Mouse (Mus musculus): ENCODE measurements around the gene Gm29427.
A peak's percentile ranks its signal among the peaks of the same experiment; 100 is the strongest.

Gene Gm29427

DNA sequence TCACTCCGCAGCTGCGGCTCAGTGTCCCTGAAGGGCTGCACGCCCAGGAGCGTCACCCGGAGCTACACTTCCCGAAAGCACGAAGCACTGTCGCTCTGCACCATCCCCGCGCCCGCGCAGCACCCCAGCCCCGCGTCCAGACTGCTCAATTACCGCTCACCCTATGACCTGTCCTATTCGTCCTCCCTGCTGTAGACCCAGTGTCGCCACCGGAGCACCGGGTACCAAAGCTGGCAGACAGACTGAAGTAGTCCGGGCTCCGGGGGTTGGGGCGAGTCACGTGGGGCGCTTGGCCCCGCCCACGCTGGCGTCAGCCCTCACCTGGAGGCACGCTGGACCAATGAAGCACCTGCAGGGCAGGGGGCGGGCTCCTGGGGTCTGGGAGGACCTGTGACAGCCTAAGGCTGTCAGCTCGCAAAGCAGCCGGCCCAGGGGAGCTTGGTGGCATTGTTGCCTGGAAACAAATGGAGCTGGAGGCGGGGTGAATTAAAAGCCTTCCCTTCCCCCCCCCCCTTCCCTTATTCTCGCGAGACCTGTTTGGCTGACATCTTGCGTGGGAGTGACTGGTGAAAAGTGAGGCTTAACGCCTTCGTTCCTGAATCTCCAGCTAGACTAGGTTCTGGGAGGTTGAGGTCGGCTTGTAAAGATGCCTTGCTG, at the start of gene Gm29427:
Gene Gm29427, minus strand, starts transcription at position 239 of the 657 bp plus-strand sequence.
- peak; percentile 90 to 96 for DNase-seq (ENCODE audit: low spot score in 2 of 2)

DNA sequence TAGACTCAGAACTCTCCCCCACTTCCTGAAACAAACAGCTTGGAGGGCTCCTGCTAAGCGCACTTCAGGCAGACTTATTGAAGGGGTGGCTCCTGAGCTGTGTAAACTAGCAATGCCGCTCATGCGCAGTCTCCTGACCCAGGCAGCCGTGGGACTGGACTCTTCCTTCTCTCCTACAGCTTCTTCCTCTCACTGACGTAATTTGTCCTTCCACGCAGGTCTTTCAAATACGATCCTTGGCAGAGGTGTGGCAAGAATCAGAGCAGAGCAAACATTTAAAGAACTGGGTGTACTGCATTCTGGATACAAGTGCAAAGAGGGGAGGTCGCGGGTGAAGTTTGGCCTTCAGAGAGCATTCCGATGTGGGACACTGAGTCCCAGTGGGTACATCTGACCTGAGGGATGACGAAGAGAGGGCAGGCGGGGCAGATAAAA, 48.4 kb upstream of the Gm29427 start:
- no peak for DNase-seq (ENCODE audit: low spot score in 2 of 2)

DNA sequence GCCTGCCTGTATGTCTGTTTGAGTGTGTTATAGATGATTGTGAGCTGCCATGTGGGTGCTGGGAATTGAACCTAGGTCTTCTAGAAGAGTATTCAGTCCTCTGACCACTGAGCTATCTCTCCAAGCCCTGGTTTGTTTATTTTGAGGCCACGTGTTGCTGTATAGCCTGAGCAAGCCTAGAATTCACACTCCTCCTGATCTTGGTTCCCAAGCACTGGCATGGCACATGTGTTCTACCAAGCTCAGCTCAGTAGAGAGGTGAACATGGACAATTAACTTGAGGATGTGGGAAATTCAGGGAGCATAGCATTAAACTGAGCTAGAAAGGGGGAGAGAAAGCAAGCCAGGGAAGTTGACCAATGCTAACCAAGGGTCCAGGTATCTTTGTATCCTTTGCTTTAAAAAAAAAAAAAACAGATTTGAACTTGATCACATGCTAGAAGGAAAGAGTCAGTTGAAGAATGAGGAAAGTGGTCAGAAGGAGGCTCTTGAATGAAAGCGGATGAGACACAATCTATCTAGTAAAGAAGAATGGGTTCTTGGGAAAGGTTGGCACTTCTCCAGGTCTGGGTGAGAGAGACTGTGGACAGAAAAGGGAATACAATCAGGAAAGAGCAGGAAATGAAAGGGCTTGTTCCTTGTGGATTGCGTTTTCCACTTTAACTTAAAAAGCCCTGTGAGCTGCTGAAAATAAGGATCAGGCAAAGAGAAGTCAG, 46.6 kb upstream of the Gm29427 start:
- DNase-seq (ENCODE audit: low spot score in 2 of 2): no peak

DNA sequence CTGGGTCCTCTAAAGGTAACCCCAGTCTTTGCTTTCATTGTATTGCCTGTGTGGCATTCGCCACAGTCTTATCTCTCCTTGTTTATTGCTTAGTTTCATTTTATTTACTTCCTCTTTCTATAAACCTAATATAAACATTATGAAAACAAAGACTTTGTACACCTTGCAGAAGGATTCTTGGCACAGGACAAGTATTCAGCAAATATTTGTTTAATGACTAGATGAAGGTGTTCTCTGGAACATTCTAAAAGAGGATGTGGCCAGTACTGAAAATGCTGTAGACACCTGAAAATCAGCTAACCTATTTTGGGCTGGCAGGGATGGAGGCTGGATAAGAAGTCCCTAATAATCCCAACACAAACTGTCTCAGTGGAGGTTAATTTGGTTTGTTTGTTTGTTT, 46.0 kb upstream of the Gm29427 start:
- DNase-seq (ENCODE audit: low spot score in 2 of 2): no peak

DNA sequence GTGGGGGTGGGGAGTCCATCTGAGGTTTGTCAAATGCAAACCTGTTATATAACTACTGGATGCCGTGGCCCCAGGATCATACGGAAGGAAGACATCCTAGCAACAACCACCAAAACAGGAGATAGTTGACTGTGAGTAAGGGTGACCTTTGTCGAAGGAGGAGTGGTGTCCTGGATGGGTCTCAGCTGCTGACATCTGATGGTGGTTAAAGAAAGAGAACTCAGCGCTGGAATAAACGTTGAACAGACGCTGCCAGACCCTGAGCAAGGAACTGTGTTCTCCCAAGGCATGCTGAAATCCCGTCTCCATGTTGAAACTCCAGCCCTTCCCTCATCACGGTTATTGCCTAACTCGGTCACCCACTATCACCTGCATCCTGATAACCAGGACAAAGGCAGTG, 44.1 kb upstream of the Gm29427 start:
- DNase-seq (ENCODE audit: low spot score in 2 of 2): no peak

DNA sequence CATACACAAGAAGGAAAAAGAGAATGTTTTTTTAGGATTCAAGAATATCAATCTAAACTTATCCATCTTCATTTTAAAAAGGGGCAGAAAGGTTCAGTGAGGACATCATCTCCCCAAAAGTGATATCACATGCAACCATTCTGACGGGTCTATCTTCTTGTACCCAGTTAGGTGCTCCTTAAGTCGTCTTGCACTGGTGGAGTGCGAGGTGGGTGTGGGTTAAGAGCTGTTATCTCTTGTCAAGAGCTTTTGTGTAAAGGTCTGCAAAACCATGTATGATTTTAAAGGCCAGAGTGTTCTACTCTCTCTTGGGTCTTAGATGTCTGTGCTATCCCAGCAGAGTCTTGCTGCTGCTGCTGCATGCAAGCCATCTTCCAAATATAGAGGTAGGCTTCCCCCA, 31.2 kb upstream of the Gm29427 start:
- no peak for DNase-seq (ENCODE audit: low spot score in 2 of 2)

DNA sequence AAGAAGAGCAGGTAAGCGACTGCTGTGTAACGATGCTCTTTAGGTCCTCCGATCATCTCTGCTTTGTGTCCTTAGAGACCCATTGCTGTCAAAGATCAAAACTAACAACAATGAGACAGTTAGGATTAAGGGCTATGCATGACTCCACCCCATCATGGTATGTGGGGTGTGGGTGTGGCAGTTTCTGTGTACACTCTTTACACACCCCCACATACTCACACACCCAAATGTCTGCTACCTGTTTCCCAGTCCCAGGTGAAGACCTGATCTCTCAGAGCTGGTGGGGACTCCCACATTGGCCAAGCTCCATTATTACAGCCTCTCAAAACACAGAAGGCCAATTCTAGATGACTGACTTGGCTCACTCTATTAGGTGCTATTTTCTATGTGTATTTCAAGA, 30.0 kb upstream of the Gm29427 start:
- no peak for DNase-seq (ENCODE audit: low spot score in 2 of 2)

DNA sequence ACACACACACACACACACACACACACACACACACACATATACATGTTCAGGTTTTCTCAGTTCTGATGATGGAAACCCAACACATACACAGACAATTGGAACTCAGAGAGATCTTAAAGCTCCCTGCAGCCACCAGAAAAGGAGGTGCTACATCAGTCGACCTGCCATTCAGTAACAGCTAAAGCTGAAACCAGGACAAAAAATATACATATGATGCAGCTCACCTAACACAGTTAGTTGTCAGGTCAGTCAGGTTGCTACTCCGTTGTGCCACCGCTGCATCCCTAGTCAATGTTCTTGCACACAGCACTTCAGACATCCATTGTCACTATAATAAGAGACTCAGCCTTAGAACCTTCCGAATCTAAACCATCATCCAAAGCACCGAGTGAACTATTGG, 29.4 kb upstream of the Gm29427 start:
- DNase-seq (ENCODE audit: low spot score in 2 of 2): no peak

DNA sequence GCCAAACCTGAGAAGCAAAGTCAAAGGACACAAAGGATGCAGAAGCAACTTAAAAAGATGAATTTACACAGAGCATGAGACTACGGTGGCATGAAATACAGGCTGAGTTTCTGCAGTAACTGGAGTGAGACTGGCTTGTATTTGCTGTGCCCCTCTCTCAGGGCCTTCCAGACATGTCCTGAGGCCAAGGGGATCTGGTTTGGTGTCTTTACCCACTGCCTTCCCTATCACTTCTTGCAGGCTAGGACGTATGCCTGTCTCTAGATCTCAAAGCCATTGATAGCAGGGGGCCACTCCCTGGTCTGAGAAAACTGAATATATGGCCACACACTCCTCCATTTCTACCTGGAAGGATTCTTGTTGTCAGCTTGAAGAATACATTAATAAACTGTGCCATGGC, 28.6 kb upstream of the Gm29427 start:
- DNase-seq (ENCODE audit: low spot score in 2 of 2): no peak

DNA sequence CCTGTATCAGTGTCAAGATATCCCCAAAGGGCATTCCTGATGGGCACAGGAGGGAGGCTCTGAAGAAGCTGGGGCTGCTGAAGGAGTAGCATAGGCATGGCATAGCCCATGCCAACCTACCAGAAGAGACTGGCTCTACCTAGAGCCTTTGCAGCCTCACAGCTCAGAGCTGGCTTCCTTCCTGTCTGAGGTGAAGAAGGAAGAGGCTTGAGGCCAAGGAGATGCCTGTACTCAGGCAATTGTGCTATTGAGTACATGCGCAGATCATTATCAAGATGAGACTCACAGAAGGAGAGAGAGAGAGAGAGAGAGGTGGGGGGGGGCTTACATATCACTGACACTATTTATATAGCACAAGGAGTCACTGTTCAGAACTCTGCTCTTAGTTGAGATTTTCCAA, 28.2 kb upstream of the Gm29427 start:
- DNase-seq (ENCODE audit: low spot score in 2 of 2): no peak

DNA sequence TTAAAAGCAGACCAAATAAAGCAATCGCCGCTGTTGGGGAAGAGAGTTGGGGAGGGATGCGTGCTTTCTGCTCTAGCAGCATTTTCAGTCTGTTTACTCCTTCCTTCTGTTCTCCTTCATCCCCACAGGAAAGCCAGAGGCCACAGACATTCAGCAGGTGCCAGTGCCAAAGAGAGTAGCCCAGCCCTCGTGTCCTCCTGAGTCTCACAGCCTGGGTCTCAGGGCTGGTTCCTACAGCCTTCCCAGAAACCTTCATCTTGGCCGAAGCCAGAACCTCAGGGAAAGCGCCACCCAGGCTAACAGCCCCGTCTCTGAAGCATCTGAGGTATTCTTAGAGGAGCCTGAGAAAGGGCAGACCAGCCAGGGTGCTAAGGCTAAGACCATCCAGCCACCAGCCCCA, 26.6 kb upstream of the Gm29427 start:
- DNase-seq (ENCODE audit: low spot score in 2 of 2): no peak

DNA sequence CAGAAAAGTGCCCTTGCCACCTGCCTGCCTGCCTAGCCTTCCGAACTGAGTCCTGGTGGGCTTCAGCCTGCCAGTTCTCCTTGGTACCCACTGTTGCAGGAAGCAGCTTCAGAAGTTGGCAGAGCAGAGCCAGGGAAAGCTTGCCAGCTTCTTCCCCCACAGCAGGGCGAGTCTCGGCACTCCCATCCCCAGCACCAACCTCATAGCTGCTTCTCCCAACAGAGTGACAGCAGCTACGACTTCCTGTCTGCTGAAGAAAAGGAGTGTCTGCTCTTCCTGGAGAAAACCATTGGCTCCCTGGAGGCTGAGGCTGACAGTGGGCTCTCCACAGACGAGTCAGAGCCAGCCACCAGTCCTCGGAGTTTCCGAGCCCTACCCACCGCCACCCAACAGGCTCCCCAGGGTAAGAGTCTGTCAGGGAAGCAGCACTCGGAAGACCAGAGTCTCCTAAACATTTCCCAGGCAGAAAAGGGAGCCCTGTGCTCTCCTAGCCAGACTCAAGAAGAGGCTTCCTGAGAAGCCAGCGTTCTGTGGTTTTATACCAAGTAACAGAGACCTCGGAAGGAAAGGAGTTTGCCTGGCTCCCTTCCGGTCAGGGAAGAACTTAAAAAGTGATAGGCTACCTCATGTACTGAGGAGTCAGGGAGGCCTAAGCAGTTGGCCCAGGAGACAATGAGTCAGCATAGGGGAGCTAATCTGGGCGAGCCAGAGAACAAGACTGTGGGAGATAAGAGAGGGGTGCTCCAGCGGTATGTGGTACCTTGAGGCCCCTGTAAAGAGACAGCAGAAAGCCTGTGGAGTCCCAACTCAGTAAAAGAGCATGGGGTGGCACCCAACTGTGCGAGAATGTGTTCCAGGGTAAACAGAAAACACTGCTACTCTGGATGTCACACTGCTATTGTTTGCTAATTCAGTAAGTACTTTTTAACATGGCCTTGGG, 25.5 kb upstream of the Gm29427 start:
- DNase-seq (ENCODE audit: low spot score in 2 of 2): peak in 1 of 2 experiments; percentile 59

DNA sequence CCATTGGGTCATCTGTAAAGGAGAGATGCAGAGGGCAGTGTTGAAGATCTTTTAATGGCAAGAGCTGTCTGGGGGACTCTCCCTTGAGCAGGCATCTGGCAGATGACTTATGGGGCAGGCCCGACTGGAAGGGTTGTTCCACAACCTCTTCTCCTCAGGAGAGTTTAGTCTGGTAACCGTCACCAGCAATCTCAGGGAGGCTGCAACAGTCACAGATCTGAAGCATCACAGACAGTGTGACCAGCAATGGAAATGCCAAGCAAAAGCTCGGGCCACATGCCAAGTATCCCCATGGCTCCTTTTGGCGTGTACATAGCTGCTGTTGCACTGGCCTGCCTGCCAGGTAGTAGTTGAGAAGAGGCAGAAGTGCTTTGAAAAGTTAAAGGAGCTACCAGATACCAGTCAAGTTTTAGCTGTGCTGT, 24.6 kb upstream of the Gm29427 start:
- DNase-seq (ENCODE audit: low spot score in 2 of 2): no peak

DNA sequence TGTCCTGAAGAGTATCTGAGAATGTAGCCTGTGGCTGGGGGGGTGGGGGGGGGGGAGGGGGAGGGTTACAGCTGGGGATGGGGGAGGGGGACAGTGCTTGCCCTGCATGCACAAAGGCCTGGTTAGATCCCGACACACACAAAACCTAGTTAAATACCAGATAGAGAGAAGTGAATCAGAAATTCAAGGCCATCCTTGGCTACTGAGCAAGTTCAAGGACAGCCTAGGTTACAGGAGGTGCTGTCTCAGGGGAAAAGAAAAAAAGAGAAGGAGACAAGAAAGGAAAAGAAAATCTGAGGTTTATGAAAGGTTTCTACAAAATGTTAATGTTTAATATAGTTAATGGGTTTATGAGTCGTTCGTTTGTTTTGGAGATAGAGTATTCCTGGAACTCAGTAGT, 24.0 kb upstream of the Gm29427 start:
- no peak for DNase-seq (ENCODE audit: low spot score in 2 of 2)

DNA sequence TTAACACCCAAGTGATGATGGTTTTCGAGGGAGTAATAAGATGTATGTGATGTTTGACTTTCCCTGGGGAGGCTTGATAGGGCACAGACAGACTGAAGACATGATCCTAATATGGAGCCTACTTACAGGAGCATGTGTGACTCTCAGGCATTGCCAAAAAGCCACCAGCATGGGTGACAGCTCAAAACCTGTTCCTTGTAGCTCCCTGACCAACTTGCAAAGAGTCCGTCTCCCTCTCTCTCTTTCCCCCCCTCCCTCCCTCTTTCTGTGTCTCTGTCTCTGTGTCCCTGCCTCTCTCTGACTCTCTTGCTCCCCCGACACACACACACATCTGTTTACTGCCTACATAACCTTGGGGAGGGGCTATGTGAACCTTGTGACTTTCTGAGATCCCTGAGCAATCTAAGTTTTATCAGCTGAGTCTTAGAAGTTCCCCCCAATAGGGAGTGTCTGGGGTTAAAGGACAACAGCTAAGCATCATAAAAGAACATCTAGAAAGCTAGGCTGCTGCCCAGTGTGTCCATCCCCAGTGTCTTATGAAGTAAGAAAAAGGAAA, 23.0 kb upstream of the Gm29427 start:
- no peak for DNase-seq (ENCODE audit: low spot score in 2 of 2)

DNA sequence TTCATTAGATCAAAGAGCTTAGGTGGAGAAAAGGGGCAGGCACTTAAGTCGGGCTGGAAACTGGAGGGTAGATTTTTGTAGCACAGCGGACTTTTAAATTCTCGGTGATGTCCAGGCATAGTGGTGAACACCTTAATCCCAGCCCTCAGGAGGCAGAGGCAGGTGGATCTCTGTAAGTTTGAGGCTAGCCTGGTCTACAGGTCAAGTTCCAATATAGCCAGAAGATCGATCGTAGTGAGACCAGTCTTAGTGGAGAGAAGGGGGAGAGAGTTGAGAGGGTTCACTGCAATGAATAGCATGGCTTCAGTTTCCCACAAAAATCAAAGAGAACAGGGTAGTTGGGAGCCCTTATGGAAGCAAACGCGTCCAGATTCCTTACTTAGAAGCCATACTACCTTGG, 22.3 kb upstream of the Gm29427 start:
- no peak for DNase-seq (ENCODE audit: low spot score in 2 of 2)

DNA sequence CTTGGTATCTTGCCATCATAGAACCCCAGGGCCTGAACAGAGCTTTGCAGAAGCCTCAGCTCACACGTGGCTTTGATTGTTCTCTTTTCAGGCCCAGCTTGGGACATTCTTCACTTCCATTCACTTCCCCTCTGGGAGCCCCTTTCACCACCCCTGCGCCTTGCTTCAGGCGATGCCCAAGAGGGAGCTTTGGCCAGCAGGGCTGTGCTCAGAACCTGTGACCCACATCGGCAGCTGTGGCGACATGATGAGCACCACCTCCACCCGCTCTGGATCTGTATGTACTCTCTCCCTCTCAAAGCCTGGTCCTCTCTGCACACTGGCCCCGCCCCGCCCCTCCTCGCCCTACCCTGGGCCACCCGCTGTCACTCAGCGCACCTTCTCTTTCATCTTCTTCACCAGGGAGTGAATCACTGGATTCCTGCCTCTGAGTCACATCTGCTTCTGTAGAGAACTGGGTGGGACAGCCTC, 21.8 kb upstream of the Gm29427 start:
- no peak for DNase-seq (ENCODE audit: low spot score in 2 of 2)

DNA sequence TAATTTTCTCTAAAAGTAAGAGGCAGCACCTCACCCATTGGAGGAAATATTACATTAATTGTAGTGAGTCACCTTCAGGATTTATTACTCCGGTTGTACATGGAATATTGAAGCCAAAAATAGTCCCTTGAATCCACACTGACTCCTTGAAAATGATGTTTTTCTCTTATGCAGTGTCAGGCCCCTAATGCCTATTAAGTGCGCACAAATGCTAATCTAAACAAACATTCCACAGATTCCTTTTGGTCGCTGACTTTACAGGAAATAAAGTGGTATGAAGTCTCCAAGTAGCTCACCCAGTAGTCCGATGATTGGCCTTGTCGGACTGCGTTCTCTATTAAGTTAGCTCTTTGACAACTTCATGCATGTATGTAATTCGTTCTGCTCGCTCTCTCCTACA, 19.3 kb upstream of the Gm29427 start:
- no peak for DNase-seq (ENCODE audit: low spot score in 2 of 2)

DNA sequence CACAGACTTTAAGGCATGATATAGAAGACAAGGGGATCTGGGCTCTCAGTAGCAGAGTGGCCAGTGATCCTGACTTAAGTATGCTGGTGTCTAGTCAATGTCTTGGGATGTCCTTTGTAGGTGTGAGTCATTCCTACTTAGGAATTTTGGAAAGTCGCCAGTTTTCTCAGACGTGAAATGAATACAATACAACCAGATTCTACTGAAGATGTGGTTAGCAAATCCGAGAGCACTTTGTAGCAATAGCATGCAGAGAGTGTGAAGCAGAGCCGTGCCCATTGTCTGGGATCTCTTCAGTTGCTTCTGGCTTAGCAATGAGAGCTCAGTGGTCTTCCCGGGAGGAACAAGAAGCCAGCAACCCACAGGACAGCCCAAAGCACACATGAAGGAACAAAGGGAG, 18.9 kb upstream of the Gm29427 start:
- DNase-seq (ENCODE audit: low spot score in 2 of 2): no peak

DNA sequence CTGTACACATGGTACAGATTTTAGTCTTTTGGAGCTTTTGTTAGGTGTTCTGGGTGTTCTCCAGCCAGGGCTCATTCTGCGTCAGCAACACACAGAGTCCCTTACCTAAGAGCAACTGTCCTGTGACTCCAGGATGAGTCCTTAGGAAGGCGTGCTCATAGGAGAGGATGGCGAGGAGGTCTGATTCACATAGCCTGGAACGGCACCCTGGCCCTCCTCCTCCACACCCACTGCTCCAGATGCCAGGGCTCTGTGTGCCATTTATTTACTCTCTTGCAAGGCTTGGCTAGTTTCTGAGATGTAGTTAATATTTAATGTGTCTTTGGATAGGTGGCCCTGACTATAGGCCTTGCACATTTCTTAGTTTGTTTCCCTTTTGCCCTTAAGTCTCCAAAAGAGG, 18.1 kb upstream of the Gm29427 start:
- DNase-seq (ENCODE audit: low spot score in 2 of 2): no peak

DNA sequence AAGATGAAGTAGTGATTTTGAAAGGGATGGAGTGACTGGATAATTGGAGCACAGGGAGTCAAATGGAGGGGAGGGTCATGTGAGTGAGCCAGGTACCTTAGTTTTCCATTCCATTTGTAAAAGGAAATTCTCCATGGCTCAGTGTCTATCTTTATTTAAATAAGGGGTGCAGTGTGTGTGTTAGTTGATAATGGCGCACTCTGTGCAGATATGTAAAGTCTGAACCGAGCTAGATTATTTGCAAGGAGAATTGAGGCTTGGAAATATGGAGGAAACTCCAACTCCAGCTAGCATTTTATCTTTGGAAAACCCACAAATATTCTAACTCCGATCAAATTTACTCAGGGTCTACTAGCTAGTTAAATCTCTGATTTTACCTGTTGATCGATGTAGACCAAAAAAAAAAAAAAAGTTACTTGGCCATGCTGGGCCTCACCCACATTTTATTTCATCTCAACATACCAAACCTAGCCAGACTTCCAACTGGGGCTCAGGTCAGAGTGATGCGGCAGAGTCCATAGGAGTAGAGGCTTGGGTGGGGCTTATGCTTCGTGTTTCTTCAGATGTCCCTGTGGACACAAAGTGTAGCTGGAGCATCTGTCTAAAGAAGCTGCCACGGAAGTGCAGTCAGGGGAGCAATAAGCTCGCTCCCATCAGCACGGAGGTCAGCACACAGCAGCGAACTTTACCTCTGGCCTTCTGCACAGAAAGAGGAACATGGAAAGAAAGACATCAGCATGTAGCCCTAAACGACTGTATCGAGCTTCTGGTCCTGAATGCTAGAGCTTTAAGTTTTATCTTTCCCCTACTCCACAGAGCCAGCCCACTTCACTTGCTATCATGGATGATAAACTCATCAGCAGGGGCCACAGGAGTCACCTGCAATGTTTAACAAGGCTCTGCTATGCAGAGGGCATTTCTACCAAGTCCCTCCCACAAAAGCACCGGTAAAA, 17.4 kb upstream of the Gm29427 start:
- DNase-seq (ENCODE audit: low spot score in 2 of 2): no peak

Data from left cerebral cortex, adult 9 months (tissue).